Mouse (Mus musculus) bone marrow macrophage, adult 2 months (primary cell): ENCODE results near the gene Vmn2r93.

ENCODE experiments used
- CTCF ChIP-seq: IDR thresholded peaks from 2 replicates; pipeline ENCODE4 v1.5.1; 2012; ENCODE audit warnings: low read depth, mild to moderate bottlenecking, low read length, moderate library complexity
- POLR2A ChIP-seq: IDR thresholded peaks from 2 replicates; pipeline ENCODE4 v1.6.1; 2012; ENCODE audit warnings: mild to moderate bottlenecking, low read depth, low read length, borderline replicate concordance

- TF ChIP-seq POLR2A (no peak), CTCF (no peak)
These were observed 62.7 kb downstream of the Vmn2r93 start for GRCm38 (mm10) chr17:18360602-18361001.
